Mouse (Mus musculus): ENCODE results near the gene Tekt1.

GRCm38 (mm10) chr11:72363523-72364240 is 1.4 kb upstream of the Tekt1 start:
- TF ChIP-seq ZNF384 (IDR thresholded peaks at IDR 0.05; ENCODE audit: low read depth, low read length): no peak
- no peak for TF ChIP-seq HCFC1 (IDR thresholded peaks at IDR 0.05; ENCODE audit: borderline replicate concordance, insufficient read depth, low read length)
- TF ChIP-seq CHD2 (IDR thresholded peaks at IDR 0.05; ENCODE audit: low read depth, low read length): no peak
- TF ChIP-seq ZC3H11A (IDR thresholded peaks at IDR 0.05; ENCODE audit: borderline replicate concordance, low read depth, low read length): no peak

Data from ES-E14 (cell line).